Mouse (Mus musculus) bone marrow macrophage, adult 2 months (primary cell): ENCODE data around the gene Man2a1. TPM values are rescaled to one million over a fixed set of nuclear protein-coding genes. Genes with fewer than 3 reads are reported as not detected.

ENCODE experiments used
- H3K27ac ChIP-seq: 2 replicates; pipeline ENCODE4 v1.5.1; 2012; ENCODE audit warnings: low read depth, low read length; ENCODE audit not compliant: insufficient read depth
- H3K4me1 ChIP-seq: 2 replicates; pipeline ENCODE4 v1.6.1; 2012; ENCODE audit warnings: low read length; ENCODE audit not compliant: control insufficient read depth, insufficient read depth
- H3K4me3 ChIP-seq: 2 replicates; pipeline ENCODE4 v1.5.1; 2012; ENCODE audit warnings: mild to moderate bottlenecking, low read length, moderate library complexity; ENCODE audit not compliant: insufficient read depth
- CTCF ChIP-seq: IDR thresholded peaks from 2 replicates; pipeline ENCODE4 v1.5.1; 2012; ENCODE audit warnings: low read depth, mild to moderate bottlenecking, low read length, moderate library complexity
- POLR2A ChIP-seq: IDR thresholded peaks from 2 replicates; pipeline ENCODE4 v1.6.1; 2012; ENCODE audit warnings: mild to moderate bottlenecking, low read depth, low read length, borderline replicate concordance
- polyA plus RNA-seq: library from polyadenylated mRNA; stranded (reverse); fragments of >200 nt; gene quantifications from 2 replicates; pipeline ENCODE4 v1.2.4, GENCODE M21; 2012; ENCODE audit not compliant: missing spikeins, insufficient read depth, insufficient read length

Gene Man2a1
- polyA plus RNA-seq, 1 experiment = 42.3 TPM

GRCm38 (mm10) chr17:64766507-64766906 lies 166.0 kb downstream of the Man2a1 start:
- no peak overlapping the region for H3K4me3 ChIP-seq
- TF ChIP-seq CTCF = no peak
- TF ChIP-seq POLR2A = no peak
- H3K4me1 ChIP-seq = no peaks in the 10 kb centered on the region
- no peak overlapping the region for H3K27ac ChIP-seq

GRCm38 (mm10) chr17:64770277-64770676 lies 169.7 kb downstream of the Man2a1 start:
- TF ChIP-seq POLR2A = no peak
- TF ChIP-seq CTCF = no peak
- no peak overlapping the region for H3K4me3 ChIP-seq
- no peaks in the 10 kb centered on the region for H3K4me1 ChIP-seq
- H3K27ac ChIP-seq = no peak overlapping the region

GRCm38 (mm10) chr17:64772611-64773010 lies 172.1 kb downstream of the Man2a1 start:
- TF ChIP-seq POLR2A (no peak), CTCF (no peak)
- Histone ChIP-seq H3K4me3 (no peak overlapping the region), H3K4me1 (no peaks in the 10 kb centered on the region), H3K27ac (no peak overlapping the region)

GRCm38 (mm10) chr17:64774218-64774617 lies 173.7 kb downstream of the Man2a1 start:
- no peaks in the 10 kb centered on the region for H3K4me1 ChIP-seq
- no peak overlapping the region for H3K4me3 ChIP-seq
- H3K27ac ChIP-seq = no peak overlapping the region
- no peak for TF ChIP-seq CTCF
- TF ChIP-seq POLR2A = no peak

GRCm38 (mm10) chr17:64778300-64778699 lies 177.8 kb downstream of the Man2a1 start:
- H3K27ac ChIP-seq = no peak overlapping the region
- TF ChIP-seq CTCF (no peak), POLR2A (no peak)
- H3K4me1 ChIP-seq = no peaks in the 10 kb centered on the region
- no peak overlapping the region for H3K4me3 ChIP-seq

- Histone ChIP-seq H3K4me1 (no peaks in the 10 kb centered on the region), H3K27ac (no peak overlapping the region), H3K4me3 (no peak overlapping the region)
- TF ChIP-seq CTCF = no peak
- no peak for TF ChIP-seq POLR2A
Observed at GRCm38 (mm10) chr17:64778756-64779155, 178.2 kb downstream of the Man2a1 start.

GRCm38 (mm10) chr17:64780753-64781490 lies 180.4 kb downstream of the Man2a1 start:
- no peaks in the 10 kb centered on the region for H3K4me1 ChIP-seq
- no peak overlapping the region for H3K4me3 ChIP-seq
- no peak for TF ChIP-seq POLR2A
- TF ChIP-seq CTCF = no peak
- H3K27ac ChIP-seq = no peak overlapping the region

GRCm38 (mm10) chr17:64782307-64782706 lies 181.8 kb downstream of the Man2a1 start:
- no peak overlapping the region for H3K27ac ChIP-seq
- TF ChIP-seq POLR2A = no peak
- no peak for TF ChIP-seq CTCF
- H3K4me3 ChIP-seq = no peak overlapping the region
- no peaks in the 10 kb centered on the region for H3K4me1 ChIP-seq

GRCm38 (mm10) chr17:64785961-64786360 lies 185.4 kb downstream of the Man2a1 start:
- Histone ChIP-seq H3K4me1 (no peaks in the 10 kb centered on the region), H3K4me3 (no peak overlapping the region), H3K27ac (no peak overlapping the region)
- TF ChIP-seq CTCF (no peak), POLR2A (no peak)

- Histone ChIP-seq H3K4me3 (no peak overlapping the region), H3K27ac (no peak overlapping the region), H3K4me1 (no peaks in the 10 kb centered on the region)
- no peak for TF ChIP-seq CTCF
- no peak for TF ChIP-seq POLR2A
Observed at GRCm38 (mm10) chr17:64788301-64788700, 187.8 kb downstream of the Man2a1 start.
